Mouse (Mus musculus): ENCODE results near the gene Cacnb2.
A peak's percentile ranks its signal among the peaks of the same experiment; 100 is the strongest.
"Not testable (repeated sequence)": the region's sequence is repeated elsewhere in the genome, so short reads cannot be mapped to it uniquely, and the experiment has no call there.

The Cacnb2 gene

GRCm38 (mm10) chr2:14657205-14657844, 54.4 kb downstream of the Cacnb2 start:
- DNase-seq = no peak

GRCm38 (mm10) chr2:14665213-14665612, 62.3 kb downstream of the Cacnb2 start:
- DNase-seq = no peak

GRCm38 (mm10) chr2:14672117-14672516, 69.2 kb downstream of the Cacnb2 start:
- DNase-seq = no peak

- peak; percentile 19 for DNase-seq
Observed at GRCm38 (mm10) chr2:14676885-14677516, 74.1 kb downstream of the Cacnb2 start.

- DNase-seq = no peak
Observed at GRCm38 (mm10) chr2:14684231-14684630, 81.3 kb downstream of the Cacnb2 start.

- peak; percentile 45 for DNase-seq
Observed at GRCm38 (mm10) chr2:14702973-14703645, 100.2 kb downstream of the Cacnb2 start.

- no peak for DNase-seq
Observed at GRCm38 (mm10) chr2:14703676-14704075, 100.8 kb downstream of the Cacnb2 start.

GRCm38 (mm10) chr2:14710247-14710646, 107.4 kb downstream of the Cacnb2 start:
- DNase-seq = no peak

GRCm38 (mm10) chr2:14711751-14712150, 108.9 kb downstream of the Cacnb2 start:
- peak; percentile 36 for DNase-seq

GRCm38 (mm10) chr2:14713049-14713448, 110.2 kb downstream of the Cacnb2 start:
- DNase-seq = no peak

- DNase-seq = no peak
Observed at GRCm38 (mm10) chr2:14716666-14717065, 113.8 kb downstream of the Cacnb2 start.

- no peak for DNase-seq
Observed at GRCm38 (mm10) chr2:14719119-14719718, 116.3 kb downstream of the Cacnb2 start.

GRCm38 (mm10) chr2:14725437-14725836, 122.5 kb downstream of the Cacnb2 start:
- no peak for DNase-seq

- not testable (repeated sequence) for DNase-seq
Observed at GRCm38 (mm10) chr2:14726601-14727000, 123.7 kb downstream of the Cacnb2 start.

- no peak for DNase-seq
Observed at GRCm38 (mm10) chr2:14738927-14739326, 136.0 kb downstream of the Cacnb2 start.

GRCm38 (mm10) chr2:14739510-14739909, 136.6 kb downstream of the Cacnb2 start:
- no peak for DNase-seq

- DNase-seq = no peak
Observed at GRCm38 (mm10) chr2:14740359-14740758, 137.5 kb downstream of the Cacnb2 start.

- no peak for DNase-seq
Observed at GRCm38 (mm10) chr2:14744761-14745160, 141.9 kb downstream of the Cacnb2 start.

GRCm38 (mm10) chr2:14762846-14763245, 160.0 kb downstream of the Cacnb2 start:
- no peak for DNase-seq

GRCm38 (mm10) chr2:14763931-14764330, 161.0 kb downstream of the Cacnb2 start:
- DNase-seq = no peak

GRCm38 (mm10) chr2:14769448-14769847, 166.6 kb downstream of the Cacnb2 start:
- DNase-seq = no peak

- no peak for DNase-seq
Observed at GRCm38 (mm10) chr2:14770635-14771034, 167.7 kb downstream of the Cacnb2 start.

GRCm38 (mm10) chr2:14774375-14774774, 171.5 kb downstream of the Cacnb2 start:
- DNase-seq = no peak

Measured in thymus, postnatal 14 days (tissue).